Mouse (Mus musculus) liver, embryonic 11.5 days (tissue): ENCODE data around the gene 6030452D12Rik. TPM values are rescaled to one million over a fixed set of nuclear protein-coding genes. Genes with fewer than 3 reads are reported as not detected.

Experiments
- ATAC-seq: fragments of 200-750 bp; cut with Nextera tagmentation; replicated peaks from 2 replicates; pipeline ENCODE4 v1.8.0; 2017; ENCODE audit warnings: moderate number of reproducible peaks, mild to moderate bottlenecking, moderate TSS enrichment, moderate library complexity; ENCODE audit not compliant: low FRiP score
- DNase-seq: peaks from one replicate; pipeline ENCODE4 v3.0.0-alpha.2; 2017; ENCODE audit warnings: low spot score
- H3K27ac ChIP-seq: fragments of 300-500 bp; sonication (generic); 2 replicates; pipeline ENCODE4 v1.5.1; 2014; ENCODE audit warnings: mild to moderate bottlenecking, low read depth, low read length, control low read depth
- H3K27me3 ChIP-seq: fragments of 300-500 bp; sonication (generic); replicated peaks from 2 replicates; pipeline ENCODE4 v1.6.1; 2014; ENCODE audit warnings: low read length, mixed read lengths; ENCODE audit not compliant: control insufficient read depth, insufficient read depth
- H3K36me3 ChIP-seq: fragments of 300-500 bp; sonication (generic); 2 replicates; pipeline ENCODE4 v1.6.1; 2014; ENCODE audit warnings: mild to moderate bottlenecking, low read length, moderate library complexity, mixed read lengths; ENCODE audit not compliant: control insufficient read depth, insufficient read depth
- H3K4me1 ChIP-seq: fragments of 300-500 bp; sonication (generic); replicated peaks from 2 replicates; pipeline ENCODE4 v1.6.1; 2014; ENCODE audit warnings: low read length, mixed read lengths; ENCODE audit not compliant: control insufficient read depth, insufficient read depth
- H3K4me2 ChIP-seq: fragments of 300-500 bp; sonication (generic); 2 replicates; pipeline ENCODE4 v1.6.1; 2014; ENCODE audit warnings: mild to moderate bottlenecking, control low read depth, moderate library complexity
- H3K4me3 ChIP-seq: fragments of 300-500 bp; sonication (generic); 2 replicates; pipeline ENCODE4 v1.5.1; 2014; ENCODE audit warnings: low read depth, low read length, control low read depth
- H3K9ac ChIP-seq: fragments of 300-500 bp; sonication (generic); 2 replicates; pipeline ENCODE4 v1.6.1; 2014; ENCODE audit warnings: low read depth, low read length, control low read depth
- H3K9me3 ChIP-seq: fragments of 300-500 bp; sonication (generic); 2 replicates; pipeline ENCODE4 v1.6.1; 2016; ENCODE audit warnings: low read length, inconsistent platforms, mixed read lengths; ENCODE audit not compliant: control insufficient read depth
- WGBS: fragments of 180-500 bp; shearing (Covaris S2); extraction: QIAGEN DNeasy Blood & Tissue Kit; methylation state at CpG from one replicate; pipeline ENCODE4 v1.1.7; 2014; 5-methylcytosine and 5-hydroxymethylcytosine counted together
- polyA plus RNA-seq: library from polyadenylated mRNA; unstranded; fragments of >200 nt; fragmentation: Nextera tagmentation; extraction: Ambion mirVana; gene quantifications from 2 replicates; pipeline ENCODE4 v1.2.1, GENCODE M21; 2014

6030452D12Rik gene
- polyA plus RNA-seq, 1 experiment from 2014 or later: not detected

GRCm38 (mm10) chr8:106511531-106512041 lies 11.3 kb downstream of the 6030452D12Rik start:
- Histone ChIP-seq H3K4me2 (peak overlapping the region; percentile 63), H3K9ac (peak overlapping the region; percentile 49; the same call in 1 of the 2 replicates), H3K36me3 (no peaks in the 10 kb centered on the region), H3K9me3 (no peaks in the 10 kb centered on the region), H3K27ac (peak overlapping the region; percentile 69), H3K4me1 (0 out of 2 replicates have a peak, but pooled peaks cover 10% of the 10 kb centered on the region), H3K4me3 (peak overlapping the region; percentile 44), H3K27me3 (peaks cover 63% of the 10 kb centered on the region)
- DNase-seq (no peak), ATAC-seq (no peak)
- 2% methylated on average over 30 of the region's 30 CpGs for WGBS

- Histone ChIP-seq H3K4me2 (peak overlapping the region; percentile 63), H3K4me3 (peak overlapping the region; percentile 44; the same call in 1 of the 2 replicates), H3K9me3 (no peaks in the 10 kb centered on the region), H3K9ac (no peak overlapping the region), H3K4me1 (0 out of 2 replicates have a peak, but pooled peaks cover 14% of the 10 kb centered on the region), H3K36me3 (no peaks in the 10 kb centered on the region), H3K27ac (no peak overlapping the region), H3K27me3 (peaks cover 54% of the 10 kb centered on the region)
- no peak for DNase-seq
- ATAC-seq: no peak
- WGBS: 47% methylated on average over 7 of the region's 7 CpGs
Observed at GRCm38 (mm10) chr8:106512475-106513150, 12.3 kb downstream of the 6030452D12Rik start.

- Histone ChIP-seq H3K4me3 (no peak overlapping the region), H3K4me2 (no peak overlapping the region), H3K27ac (no peak overlapping the region), H3K4me1 (0 out of 2 replicates have a peak, but pooled peaks cover 6% of the 10 kb centered on the region), H3K36me3 (no peaks in the 10 kb centered on the region), H3K9ac (no peak overlapping the region), H3K9me3 (no peaks in the 10 kb centered on the region), H3K27me3 (peaks cover 25% of the 10 kb centered on the region)
- no peak for ATAC-seq
- no peak for DNase-seq
- WGBS: 29% methylated on average over 1 of the region's 1 CpGs
Observed at GRCm38 (mm10) chr8:106515946-106516479, 15.7 kb downstream of the 6030452D12Rik start.

- H3K9ac ChIP-seq: no peak overlapping the region
- H3K4me2 ChIP-seq: no peak overlapping the region
- no peak overlapping the region for H3K4me3 ChIP-seq
- H3K27me3 ChIP-seq: peaks cover 19% of the 10 kb centered on the region
- 66% methylated on average over 2 of the region's 2 CpGs for WGBS
- no peaks in the 10 kb centered on the region for H3K9me3 ChIP-seq
- ATAC-seq: no peak
- H3K27ac ChIP-seq: no peak overlapping the region
- 0 out of 2 replicates have a peak, but pooled peaks cover 6% of the 10 kb centered on the region for H3K4me1 ChIP-seq
- no peaks in the 10 kb centered on the region for H3K36me3 ChIP-seq
- DNase-seq: no peak
Observed at GRCm38 (mm10) chr8:106516581-106516980, 16.3 kb downstream of the 6030452D12Rik start.

- DNase-seq: no peak
- no peaks in the 10 kb centered on the region for H3K36me3 ChIP-seq
- 10% methylated on average over 3 of the region's 3 CpGs for WGBS
- H3K9ac ChIP-seq: no peak overlapping the region
- H3K9me3 ChIP-seq: peaks cover 3% of the 10 kb centered on the region; the same call in 1 of the 2 replicates
- H3K4me2 ChIP-seq: no peak overlapping the region
- no peak overlapping the region for H3K27ac ChIP-seq
- no peak overlapping the region for H3K4me3 ChIP-seq
- no peak for ATAC-seq
- H3K4me1 ChIP-seq: 0 out of 2 replicates have a peak, but pooled peaks cover 6% of the 10 kb centered on the region
- H3K27me3 ChIP-seq: no peaks in the 10 kb centered on the region
Observed at GRCm38 (mm10) chr8:106518763-106519162, 18.4 kb downstream of the 6030452D12Rik start.

- Histone ChIP-seq H3K4me3 (no peak overlapping the region), H3K27me3 (no peaks in the 10 kb centered on the region), H3K4me2 (no peak overlapping the region), H3K9ac (no peak overlapping the region), H3K27ac (peak overlapping the region; percentile 16; the same call in 1 of the 2 replicates), H3K9me3 (peaks cover 3% of the 10 kb centered on the region; the same call in 1 of the 2 replicates), H3K36me3 (no peaks in the 10 kb centered on the region), H3K4me1 (0 out of 2 replicates have a peak, but pooled peaks cover 6% of the 10 kb centered on the region)
- ATAC-seq: no peak
- DNase-seq: no peak
- WGBS: 65% methylated on average over 7 of the region's 7 CpGs
Observed at GRCm38 (mm10) chr8:106520578-106520977, 20.3 kb downstream of the 6030452D12Rik start.

- DNase-seq: no peak
- H3K27me3 ChIP-seq: no peaks in the 10 kb centered on the region
- 58% methylated on average over 9 of the region's 9 CpGs for WGBS
- no peak overlapping the region for H3K4me3 ChIP-seq
- no peak overlapping the region for H3K4me2 ChIP-seq
- no peak overlapping the region; the same call in 1 of the 2 replicates for H3K27ac ChIP-seq
- H3K36me3 ChIP-seq: no peaks in the 10 kb centered on the region
- no peak overlapping the region for H3K9ac ChIP-seq
- 0 out of 2 replicates have a peak, but pooled peaks cover 1% of the 10 kb centered on the region for H3K4me1 ChIP-seq
- peaks cover 3% of the 10 kb centered on the region; the same call in 1 of the 2 replicates for H3K9me3 ChIP-seq
- ATAC-seq: no peak
Observed at GRCm38 (mm10) chr8:106521845-106522244, 21.5 kb downstream of the 6030452D12Rik start.

GRCm38 (mm10) chr8:106526725-106527124 lies 26.4 kb downstream of the 6030452D12Rik start:
- no peaks in the 10 kb centered on the region for H3K36me3 ChIP-seq
- H3K27ac ChIP-seq: no peak overlapping the region
- ATAC-seq (no peak), DNase-seq (no peak)
- 56% methylated on average over 6 of the region's 6 CpGs for WGBS
- H3K4me3 ChIP-seq: no peak overlapping the region
- no peak overlapping the region for H3K4me2 ChIP-seq
- peaks cover 3% of the 10 kb centered on the region; the same call in 1 of the 2 replicates for H3K9me3 ChIP-seq
- no peaks in the 10 kb centered on the region for H3K27me3 ChIP-seq
- H3K4me1 ChIP-seq: no peaks in the 10 kb centered on the region
- H3K9ac ChIP-seq: no peak overlapping the region
